Mouse (Mus musculus) thymus, postnatal 4 days (tissue): Measurements from ENCODE around the gene Ddhd1.
A peak's percentile ranks its signal among the peaks of the same experiment; 100 is the strongest.

Experiments used
- DNase-seq: peaks from one replicate; pipeline ENCODE4 v3.0.0; 2021

Ddhd1 gene

GRCm38 (mm10) chr14:45657641-45658611 is at the start of gene Ddhd1:
Ddhd1 (minus strand) TSS chr14:45658143.
- peak; percentile 89 for DNase-seq

GRCm38 (mm10) chr14:45707176-45707910 is 49.4 kb upstream of the Ddhd1 start:
- no peak for DNase-seq

GRCm38 (mm10) chr14:45700031-45700572 is 42.2 kb upstream of the Ddhd1 start:
- DNase-seq = no peak

GRCm38 (mm10) chr14:45698867-45699266 is 40.9 kb upstream of the Ddhd1 start:
- no peak for DNase-seq

- DNase-seq = no peak
Observed at GRCm38 (mm10) chr14:45696098-45696497, 38.2 kb upstream of the Ddhd1 start.

- DNase-seq = no peak
Observed at GRCm38 (mm10) chr14:45693891-45694290, 35.9 kb upstream of the Ddhd1 start.

GRCm38 (mm10) chr14:45690520-45691246 is 32.7 kb upstream of the Ddhd1 start:
- peak; percentile 56 for DNase-seq

GRCm38 (mm10) chr14:45685313-45685712 is 27.4 kb upstream of the Ddhd1 start:
- DNase-seq = no peak

- DNase-seq = no peak
Observed at GRCm38 (mm10) chr14:45676722-45677121, 18.8 kb upstream of the Ddhd1 start.

- DNase-seq = no peak
Observed at GRCm38 (mm10) chr14:45668325-45668724, 10.4 kb upstream of the Ddhd1 start.

GRCm38 (mm10) chr14:45667231-45667630 is 9.3 kb upstream of the Ddhd1 start:
- no peak for DNase-seq

GRCm38 (mm10) chr14:45661575-45661974 is 3.6 kb upstream of the Ddhd1 start:
- DNase-seq = no peak

GRCm38 (mm10) chr14:45660315-45660714 is 2.4 kb upstream of the Ddhd1 start:
- DNase-seq = no peak

- DNase-seq = peak; percentile 73
Observed at GRCm38 (mm10) chr14:45656831-45657640, 907 bp downstream of the Ddhd1 start.

- DNase-seq = no peak
Observed at GRCm38 (mm10) chr14:45654876-45655416, 3.0 kb downstream of the Ddhd1 start.

GRCm38 (mm10) chr14:45653756-45654155 is 4.2 kb downstream of the Ddhd1 start:
- DNase-seq = no peak

- no peak for DNase-seq
Observed at GRCm38 (mm10) chr14:45648999-45649818, 8.7 kb downstream of the Ddhd1 start.

GRCm38 (mm10) chr14:45648144-45648543 is 9.8 kb downstream of the Ddhd1 start:
- no peak for DNase-seq

- DNase-seq = no peak
Observed at GRCm38 (mm10) chr14:45647632-45648031, 10.3 kb downstream of the Ddhd1 start.

- DNase-seq = no peak
Observed at GRCm38 (mm10) chr14:45647175-45647574, 10.8 kb downstream of the Ddhd1 start.

GRCm38 (mm10) chr14:45644786-45645185 is 13.2 kb downstream of the Ddhd1 start:
- no peak for DNase-seq
